Mouse (Mus musculus): ENCODE results near the gene Fbxo42. TPM values are rescaled to one million over a fixed set of nuclear protein-coding genes. Genes with fewer than 3 reads are reported as not detected.
A peak's percentile ranks its signal among the peaks of the same experiment; 100 is the strongest.

Gene Fbxo42
- polyA plus RNA-seq, 1 experiment from 2014 or later, result 25.4 TPM

GRCm38 (mm10) chr4:141159093-141159492 is 11.4 kb downstream of the Fbxo42 start:
- Histone ChIP-seq H3K4me1 (peaks cover 11% of the 10 kb centered on the region; the same call in 1 of the 2 replicates), H3K27me3 (no peaks in the 10 kb centered on the region), H3K4me2 (no peak overlapping the region), H3K9ac (no peak overlapping the region), H3K27ac (peak overlapping the region; percentile 14; the same call in 1 of the 2 replicates), H3K36me3 (peaks cover 5% of the 10 kb centered on the region; the same call in 1 of the 2 replicates), H3K4me3 (no peak overlapping the region), H3K9me3 (no peaks in the 10 kb centered on the region)
- WGBS, result 36% methylated on average over 11 of the region's 11 CpGs
- ATAC-seq (ENCODE audit: insufficient number of reproducible peaks, low FRiP score, low TSS enrichment, low read depth), result no peak

GRCm38 (mm10) chr4:141159666-141160065 is 12.0 kb downstream of the Fbxo42 start:
- Histone ChIP-seq H3K36me3 (peaks cover 5% of the 10 kb centered on the region; the same call in 1 of the 2 replicates), H3K9me3 (no peaks in the 10 kb centered on the region), H3K4me3 (no peak overlapping the region), H3K4me1 (peaks cover 11% of the 10 kb centered on the region; the same call in 1 of the 2 replicates), H3K4me2 (no peak overlapping the region), H3K27me3 (no peaks in the 10 kb centered on the region), H3K9ac (no peak overlapping the region), H3K27ac (0 out of 2 replicates have a peak overlapping the region, but pooled peaks have one; percentile 14)
- WGBS, result 40% methylated on average over 5 of the region's 5 CpGs
- no peak for ATAC-seq (ENCODE audit: insufficient number of reproducible peaks, low FRiP score, low TSS enrichment, low read depth)

- Histone ChIP-seq H3K9me3 (no peaks in the 10 kb centered on the region), H3K27ac (no peak overlapping the region), H3K9ac (no peak overlapping the region), H3K36me3 (peaks cover 5% of the 10 kb centered on the region; the same call in 1 of the 2 replicates), H3K27me3 (no peaks in the 10 kb centered on the region), H3K4me2 (no peak overlapping the region), H3K4me1 (peaks cover 11% of the 10 kb centered on the region; the same call in 1 of the 2 replicates), H3K4me3 (no peak overlapping the region)
- ATAC-seq (ENCODE audit: insufficient number of reproducible peaks, low FRiP score, low TSS enrichment, low read depth), result no peak
- WGBS, result 86% methylated on average over 4 of the region's 4 CpGs
Measured at GRCm38 (mm10) chr4:141160193-141160592, 12.5 kb downstream of the Fbxo42 start.

GRCm38 (mm10) chr4:141161699-141162208 is 14.0 kb downstream of the Fbxo42 start:
- no peaks in the 10 kb centered on the region for H3K9me3 ChIP-seq
- peaks cover 5% of the 10 kb centered on the region; the same call in 1 of the 2 replicates for H3K36me3 ChIP-seq
- H3K9ac ChIP-seq, result no peak overlapping the region
- no peaks in the 10 kb centered on the region for H3K27me3 ChIP-seq
- 84% methylated on average over 6 of the region's 6 CpGs for WGBS
- no peak for ATAC-seq (ENCODE audit: insufficient number of reproducible peaks, low FRiP score, low TSS enrichment, low read depth)
- no peak overlapping the region for H3K4me3 ChIP-seq
- no peak overlapping the region for H3K27ac ChIP-seq
- H3K4me2 ChIP-seq, result no peak overlapping the region
- H3K4me1 ChIP-seq, result peaks cover 11% of the 10 kb centered on the region; the same call in 1 of the 2 replicates

GRCm38 (mm10) chr4:141163729-141164128 is 16.0 kb downstream of the Fbxo42 start:
- Histone ChIP-seq H3K9me3 (no peaks in the 10 kb centered on the region), H3K9ac (no peak overlapping the region), H3K27me3 (no peaks in the 10 kb centered on the region), H3K4me3 (no peak overlapping the region), H3K4me2 (no peak overlapping the region), H3K27ac (no peak overlapping the region), H3K36me3 (peaks cover 16% of the 10 kb centered on the region), H3K4me1 (peaks cover 11% of the 10 kb centered on the region; the same call in 1 of the 2 replicates)
- no peak for ATAC-seq (ENCODE audit: insufficient number of reproducible peaks, low FRiP score, low TSS enrichment, low read depth)
- 92% methylated on average over 5 of the region's 5 CpGs for WGBS

GRCm38 (mm10) chr4:141165744-141166292 is 18.1 kb downstream of the Fbxo42 start:
- WGBS, result 65% methylated on average over 8 of the region's 8 CpGs
- Histone ChIP-seq H3K4me3 (no peak overlapping the region), H3K27me3 (no peaks in the 10 kb centered on the region), H3K27ac (no peak overlapping the region), H3K36me3 (peaks cover 32% of the 10 kb centered on the region), H3K4me2 (no peak overlapping the region), H3K9ac (no peak overlapping the region), H3K4me1 (no peaks in the 10 kb centered on the region), H3K9me3 (no peaks in the 10 kb centered on the region)
- no peak for ATAC-seq (ENCODE audit: insufficient number of reproducible peaks, low FRiP score, low TSS enrichment, low read depth)

GRCm38 (mm10) chr4:141167156-141167555 is 19.4 kb downstream of the Fbxo42 start:
- H3K9me3 ChIP-seq, result no peaks in the 10 kb centered on the region
- no peaks in the 10 kb centered on the region for H3K27me3 ChIP-seq
- ATAC-seq (ENCODE audit: insufficient number of reproducible peaks, low FRiP score, low TSS enrichment, low read depth), result no peak
- 92% methylated on average over 3 of the region's 3 CpGs for whole genome bisulfite sequencing
- no peak overlapping the region for H3K4me3 ChIP-seq
- H3K9ac ChIP-seq, result no peak overlapping the region
- no peak overlapping the region for H3K27ac ChIP-seq
- H3K4me2 ChIP-seq, result no peak overlapping the region
- H3K36me3 ChIP-seq, result peaks cover 45% of the 10 kb centered on the region
- H3K4me1 ChIP-seq, result no peaks in the 10 kb centered on the region

- Histone ChIP-seq H3K4me3 (no peak overlapping the region), H3K4me2 (no peak overlapping the region), H3K4me1 (no peaks in the 10 kb centered on the region), H3K27ac (no peak overlapping the region), H3K27me3 (no peaks in the 10 kb centered on the region), H3K36me3 (peaks cover 71% of the 10 kb centered on the region), H3K9ac (no peak overlapping the region), H3K9me3 (no peaks in the 10 kb centered on the region)
- 93% methylated on average over 8 of the region's 8 CpGs for WGBS
- ATAC-seq (ENCODE audit: insufficient number of reproducible peaks, low FRiP score, low TSS enrichment, low read depth), result no peak
Measured at GRCm38 (mm10) chr4:141172121-141172520, 24.4 kb downstream of the Fbxo42 start.

- no peak for ATAC-seq (ENCODE audit: insufficient number of reproducible peaks, low FRiP score, low TSS enrichment, low read depth)
- Histone ChIP-seq H3K9ac (no peak overlapping the region), H3K4me2 (no peak overlapping the region), H3K36me3 (peaks cover 63% of the 10 kb centered on the region), H3K27ac (0 out of 2 replicates have a peak overlapping the region, but pooled peaks have one; percentile 29), H3K4me1 (no peaks in the 10 kb centered on the region), H3K9me3 (no peaks in the 10 kb centered on the region), H3K27me3 (no peaks in the 10 kb centered on the region), H3K4me3 (no peak overlapping the region)
- WGBS, result 65% methylated on average over 5 of the region's 5 CpGs
Measured at GRCm38 (mm10) chr4:141175783-141176182, 28.1 kb downstream of the Fbxo42 start.

GRCm38 (mm10) chr4:141176328-141176838 is 28.7 kb downstream of the Fbxo42 start:
- peak overlapping the region; percentile 29 for H3K27ac ChIP-seq
- H3K4me2 ChIP-seq, result no peak overlapping the region
- H3K4me3 ChIP-seq, result no peak overlapping the region
- no peaks in the 10 kb centered on the region for H3K4me1 ChIP-seq
- no peak overlapping the region for H3K9ac ChIP-seq
- peaks cover 63% of the 10 kb centered on the region for H3K36me3 ChIP-seq
- no peaks in the 10 kb centered on the region for H3K9me3 ChIP-seq
- WGBS, result 79% methylated on average over 10 of the region's 10 CpGs
- no peak for ATAC-seq (ENCODE audit: insufficient number of reproducible peaks, low FRiP score, low TSS enrichment, low read depth)
- H3K27me3 ChIP-seq, result no peaks in the 10 kb centered on the region

GRCm38 (mm10) chr4:141178500-141178899 is 30.8 kb downstream of the Fbxo42 start:
- ATAC-seq (ENCODE audit: insufficient number of reproducible peaks, low FRiP score, low TSS enrichment, low read depth), result no peak
- no peak overlapping the region for H3K9ac ChIP-seq
- H3K9me3 ChIP-seq, result no peaks in the 10 kb centered on the region
- 84% methylated on average over 4 of the region's 4 CpGs for WGBS
- H3K4me1 ChIP-seq, result no peaks in the 10 kb centered on the region
- H3K36me3 ChIP-seq, result peaks cover 64% of the 10 kb centered on the region
- no peak overlapping the region for H3K27ac ChIP-seq
- no peaks in the 10 kb centered on the region for H3K27me3 ChIP-seq
- no peak overlapping the region for H3K4me3 ChIP-seq
- no peak overlapping the region for H3K4me2 ChIP-seq

GRCm38 (mm10) chr4:141180831-141181230 is 33.1 kb downstream of the Fbxo42 start:
- H3K36me3 ChIP-seq, result peaks cover 64% of the 10 kb centered on the region
- 84% methylated on average over 8 of the region's 8 CpGs for WGBS
- no peaks in the 10 kb centered on the region for H3K27me3 ChIP-seq
- H3K9ac ChIP-seq, result no peak overlapping the region
- ATAC-seq (ENCODE audit: insufficient number of reproducible peaks, low FRiP score, low TSS enrichment, low read depth), result no peak
- H3K27ac ChIP-seq, result no peak overlapping the region
- H3K4me3 ChIP-seq, result no peak overlapping the region
- H3K4me1 ChIP-seq, result peaks cover 4% of the 10 kb centered on the region
- H3K9me3 ChIP-seq, result no peaks in the 10 kb centered on the region
- H3K4me2 ChIP-seq, result no peak overlapping the region

Data from limb, embryonic 15.5 days (tissue).